Mouse (Mus musculus) myocyte (in vitro differentiated cells): ENCODE results near the gene Abhd5.

Experiments
- MAX ChIP-seq: IDR thresholded peaks from one replicate; pipeline ENCODE4 v1.6.1; 2011; ENCODE audit warnings: low read depth, mild to moderate bottlenecking, control low read depth
- MYOD1 ChIP-seq, 3 experiments: IDR thresholded peaks; one replicate each; pipeline ENCODE4 v1.6.1; 2011; ENCODE audit warnings: control low read depth in 2 of 3, low read depth in 2 of 3, mild to moderate bottlenecking in 2 of 3, moderate library complexity in 1 of 3; ENCODE audit not compliant: insufficient read length in 2 of 3, control insufficient read depth in 1 of 3
- POLR2A ChIP-seq: IDR thresholded peaks from one replicate; pipeline ENCODE4 v1.6.1; 2011; ENCODE audit warnings: low read depth, mild to moderate bottlenecking, control low read depth, moderate library complexity; ENCODE audit not compliant: insufficient read length
- POLR2AphosphoS2 ChIP-seq: IDR thresholded peaks from one replicate; pipeline ENCODE4 v1.6.1; 2011; ENCODE audit warnings: low read depth, control low read depth; ENCODE audit not compliant: insufficient read length
- REST ChIP-seq: IDR thresholded peaks from one replicate; pipeline ENCODE4 v1.6.1; 2011; ENCODE audit warnings: mild to moderate bottlenecking, control low read depth, moderate library complexity; ENCODE audit not compliant: insufficient read depth, insufficient read length
- SRF ChIP-seq: IDR thresholded peaks from one replicate; pipeline ENCODE4 v1.6.1; 2011; ENCODE audit warnings: low read depth; ENCODE audit not compliant: control insufficient read depth, insufficient read length
- TCF12 ChIP-seq: IDR thresholded peaks from one replicate; pipeline ENCODE4 v1.6.1; 2011; ENCODE audit warnings: mild to moderate bottlenecking, control low read depth; ENCODE audit not compliant: poor library complexity, insufficient read depth, severe bottlenecking
- TCF3 ChIP-seq: IDR thresholded peaks from one replicate; pipeline ENCODE4 v1.6.1; 2011; ENCODE audit warnings: low read depth, control low read depth; ENCODE audit not compliant: insufficient read length
- USF1 ChIP-seq: IDR thresholded peaks from one replicate; pipeline ENCODE4 v1.6.1; 2011; ENCODE audit warnings: low read depth, mild to moderate bottlenecking, control low read depth, moderate library complexity

DNA sequence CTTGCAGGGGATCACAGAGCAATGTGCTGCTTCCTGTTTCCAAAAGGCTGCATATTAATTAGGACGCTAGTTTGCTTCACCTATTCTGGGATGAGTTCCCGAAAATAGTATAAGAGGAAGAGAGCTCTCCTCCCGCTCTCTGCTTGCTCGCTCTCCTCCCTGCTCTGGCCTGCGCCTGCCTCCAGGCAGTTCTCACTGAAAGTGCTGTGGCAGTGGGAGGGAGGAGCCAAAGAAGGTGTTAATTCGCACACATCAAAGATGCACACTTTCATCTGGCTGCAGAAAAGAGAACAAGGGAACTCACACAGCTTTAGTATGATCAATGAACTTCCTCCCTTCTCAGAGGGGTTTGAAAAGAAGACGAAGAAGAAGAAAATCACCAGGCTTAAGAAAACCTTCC is 47.3 kb downstream of the Abhd5 start:
- TF ChIP-seq POLR2A (no peak), MAX (no peak), TCF3 (no peak), REST (no peak), SRF (no peak), USF1 (no peak), TCF12 (no peak), POLR2AphosphoS2 (no peak), MYOD1 (IDR thresholded peaks at IDR 0.05; ENCODE audit: control insufficient read depth in 1 of 3, insufficient read length in 2 of 3, low read depth in 2 of 3) (no peak)
